Comparison of ENCODE assay signal across 8 mouse cellular contexts in genomic region chr1:52119691-52120090, GRCm38 (mm10). TPM values are rescaled to one million over a fixed set of nuclear protein-coding genes. Genes with fewer than 3 reads are reported as not detected.
DNase-seq lines count a peak whose midpoint lies in the region; ATAC-seq lines count a peak whose summit lies in the region.

No protein-coding gene starts in this region.

- no peak for DNase-seq in frontal cortex, postnatal 14 days (ENCODE audit: low spot score in 2 of 2)
- DNase-seq in 3T3-L1 (ENCODE audit: low read depth, low spot score): peak; percentile 50
- peak; percentile 13 for DNase-seq in c-Kit-positive CD71-negative TER-119-negative erythroid progenitor cells, embryonic 14.5 days (ENCODE audit: low read depth)
- peak; percentile 6 for DNase-seq in lung, postnatal 25 days (ENCODE audit: low spot score)
- peak; percentile 59 for DNase-seq in thymus, postnatal 4 days
- DNase-seq in layer of hippocampus, postnatal 36 days: no peak

- peak; percentile 53 for ATAC-seq in frontal cortex, adult (ENCODE audit: low TSS enrichment)
- peak; percentile 36 for ATAC-seq in hindbrain, embryonic 12.5 days (ENCODE audit: low FRiP score)

- H3K4me3 ChIP-seq in hindbrain, embryonic 12.5 days: peak overlapping the region; percentile 87

- peaks cover 3% of the 10 kb centered on the region; the same call in 1 of the 2 replicates for H3K36me3 ChIP-seq in hindbrain, embryonic 12.5 days

- 1% methylated on average over 20 of the region's 20 CpGs for WGBS in hindbrain, embryonic 12.5 days

- H3K9me3 ChIP-seq in hindbrain, embryonic 12.5 days (replicated peaks): no peaks in the 10 kb centered on the region

- H3K9ac ChIP-seq in hindbrain, embryonic 12.5 days: peak overlapping the region; percentile 85

- H3K27ac ChIP-seq in hindbrain, embryonic 12.5 days: no peak overlapping the region

- peaks cover 6% of the 10 kb centered on the region; the same call in 1 of the 2 replicates for H3K4me1 ChIP-seq in hindbrain, embryonic 12.5 days

- H3K27me3 ChIP-seq in hindbrain, embryonic 12.5 days: no peaks in the 10 kb centered on the region

- H3K4me2 ChIP-seq in hindbrain, embryonic 12.5 days (replicated peaks): peak overlapping the region; percentile 92

RNA-seq across cellular contexts. Expression of gene Stat1, which starts 0.5 kb away (rescaled TPM):
- 17.9 and 19.2 TPM in 2 replicates for polyA plus RNA-seq in hindbrain, embryonic 12.5 days (2016; fragmentation: Nextera tagmentation; extraction: Ambion mirVana)
- total RNA-seq in layer of hippocampus, postnatal 36 days (2021): 10 to 100 TPM; 21.2 to 23.0 TPM

Comparison
In these comparisons a context has a peak if more than half of its experiments do, and no peak if none do; other contexts are left out.
1. DNase-seq: peak in 3T3-L1 (single experiment), c-Kit-positive CD71-negative TER-119-negative erythroid progenitor cells, embryonic 14.5 days (single experiment), lung, postnatal 25 days (single experiment) and thymus, postnatal 4 days (single experiment); none in frontal cortex, postnatal 14 days (0 of 2) and layer of hippocampus, postnatal 36 days (0 of 2).